Mouse (Mus musculus) c-Kit-negative CD71-positive TER-119-positive erythroid progenitor cells, embryonic 14.5 days (primary cell): ENCODE measurements around the gene Rapgef3.

Experiments
- DNase-seq: peaks from one replicate; pipeline ENCODE4 v3.0.0-alpha.2; 2013; ENCODE audit warnings: low read depth, low spot score

Rapgef3 gene

DNA sequence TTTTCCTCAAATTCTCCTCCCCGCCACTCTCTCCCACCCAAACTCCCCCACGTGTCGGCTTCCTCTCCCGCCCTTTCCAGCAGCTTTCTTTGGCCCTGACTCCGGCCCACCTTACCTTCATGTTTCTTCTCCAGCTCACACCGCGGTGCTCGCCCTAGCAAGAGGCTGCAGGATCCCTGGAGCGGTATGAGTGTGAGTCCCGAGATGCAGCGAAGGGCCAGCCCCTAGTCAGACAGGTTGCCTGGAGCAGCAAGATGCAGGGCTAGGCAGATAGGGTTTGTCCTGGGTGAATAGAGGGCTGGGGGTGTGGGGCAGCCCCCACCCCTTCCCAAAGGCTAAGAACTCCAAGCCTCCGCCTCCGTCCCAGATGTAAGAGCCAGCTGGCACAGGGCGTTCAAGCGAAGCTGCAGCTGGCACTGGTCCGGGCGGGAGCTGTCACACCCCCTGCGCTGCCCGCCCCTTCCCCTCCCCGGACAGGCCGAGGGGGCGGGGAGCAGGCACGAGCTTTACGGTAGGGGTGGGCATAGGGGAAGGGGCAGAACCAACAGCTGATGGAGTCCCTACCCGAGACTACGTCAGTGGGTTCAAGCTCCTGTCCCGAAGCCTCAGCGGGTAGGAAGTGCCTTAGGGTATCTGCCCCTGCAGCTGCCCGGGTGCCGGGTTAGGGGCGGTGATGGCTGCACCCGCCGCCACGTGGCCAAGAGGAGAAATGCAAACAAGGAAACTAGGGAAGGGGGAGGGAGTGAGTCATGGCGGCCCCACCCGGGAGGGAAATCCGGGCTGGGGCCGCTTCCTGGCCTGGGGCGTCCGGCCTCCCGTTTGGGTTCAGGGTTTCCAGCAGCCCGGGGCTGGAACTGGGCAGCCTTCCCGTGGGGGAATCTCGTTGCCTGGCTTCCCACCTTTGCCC, at the start of gene Rapgef3:
Rapgef3 (minus strand) TSS at position 693 of the 907 bp plus-strand sequence.
- no peak for DNase-seq

DNA sequence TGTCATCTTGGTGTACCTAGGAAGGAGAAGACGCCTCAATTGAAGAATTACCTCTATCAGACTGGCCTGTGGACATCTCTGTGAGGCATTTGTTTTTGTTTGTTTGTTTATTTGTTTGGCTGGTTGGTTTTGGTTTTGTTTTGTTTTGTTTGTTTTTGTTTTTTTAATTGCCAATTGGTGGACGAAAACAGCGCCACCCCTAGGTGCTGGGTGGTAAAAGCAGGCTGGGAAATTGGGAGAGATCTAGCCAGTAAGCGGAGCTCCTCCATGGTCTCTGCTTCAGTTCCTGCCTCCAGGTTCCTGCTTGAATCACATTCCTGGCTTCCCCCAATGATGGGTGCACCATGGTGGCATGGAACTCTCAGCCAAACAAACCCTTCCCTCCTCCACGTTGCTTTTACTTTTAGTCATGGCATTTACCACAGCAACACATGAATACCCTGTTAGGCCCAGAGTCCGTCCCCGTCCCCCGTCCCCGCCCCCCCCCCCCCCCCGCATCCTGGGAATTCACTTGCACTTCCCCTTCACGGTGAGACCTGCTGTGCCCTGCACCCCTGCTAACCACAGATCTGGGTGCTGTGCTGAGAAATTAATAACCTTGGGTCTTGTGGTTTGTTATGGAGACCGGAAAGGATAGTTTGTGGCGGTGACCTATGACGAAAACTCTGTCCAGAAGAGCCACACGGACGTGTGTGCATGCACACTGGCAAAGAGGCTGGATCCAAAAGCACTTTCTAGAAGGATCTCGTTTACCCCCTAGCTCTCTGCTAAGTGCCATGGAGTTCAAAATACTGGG, 48.6 kb upstream of the Rapgef3 start:
- no peak for DNase-seq

DNA sequence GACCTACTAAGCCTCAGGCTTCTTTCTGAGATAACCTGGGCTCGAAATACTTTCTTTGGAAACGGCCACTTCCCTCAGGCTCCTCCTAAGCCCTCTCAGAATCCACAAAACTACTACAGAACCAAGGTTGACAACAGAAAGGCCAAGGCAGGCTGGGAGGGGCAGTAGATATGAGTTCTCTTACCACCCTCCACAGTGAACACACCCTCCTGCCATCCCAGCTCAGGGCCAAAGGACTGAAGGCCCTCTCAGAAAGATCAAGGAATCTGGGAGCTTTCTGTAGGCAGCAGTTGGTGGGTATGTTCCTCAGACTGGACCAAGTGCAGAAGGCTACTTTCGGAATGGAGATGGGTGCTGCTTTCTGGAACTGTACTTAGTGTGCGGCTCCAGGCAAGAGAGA, 47.5 kb upstream of the Rapgef3 start:
- no peak for DNase-seq

DNA sequence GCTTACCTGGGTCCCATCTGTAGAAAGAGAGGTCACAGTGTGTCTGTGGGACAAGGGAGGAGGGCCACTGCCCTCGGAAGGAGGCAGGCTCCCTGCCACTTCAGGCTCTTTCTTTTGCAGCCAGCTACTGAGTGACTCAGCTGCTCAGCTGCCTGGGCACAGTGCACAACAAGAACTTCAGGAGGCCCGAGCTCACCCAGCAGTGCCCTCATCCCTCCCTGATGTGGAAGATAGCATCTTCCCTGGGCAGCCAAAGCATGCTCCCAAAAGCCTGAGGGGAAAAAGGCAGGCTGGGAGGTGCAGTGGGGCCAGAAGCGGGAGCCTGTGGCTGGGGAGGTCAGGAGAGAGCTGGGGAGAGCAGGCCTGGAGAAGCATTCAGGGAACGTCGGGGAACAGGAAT, 46.9 kb upstream of the Rapgef3 start:
- DNase-seq = no peak

DNA sequence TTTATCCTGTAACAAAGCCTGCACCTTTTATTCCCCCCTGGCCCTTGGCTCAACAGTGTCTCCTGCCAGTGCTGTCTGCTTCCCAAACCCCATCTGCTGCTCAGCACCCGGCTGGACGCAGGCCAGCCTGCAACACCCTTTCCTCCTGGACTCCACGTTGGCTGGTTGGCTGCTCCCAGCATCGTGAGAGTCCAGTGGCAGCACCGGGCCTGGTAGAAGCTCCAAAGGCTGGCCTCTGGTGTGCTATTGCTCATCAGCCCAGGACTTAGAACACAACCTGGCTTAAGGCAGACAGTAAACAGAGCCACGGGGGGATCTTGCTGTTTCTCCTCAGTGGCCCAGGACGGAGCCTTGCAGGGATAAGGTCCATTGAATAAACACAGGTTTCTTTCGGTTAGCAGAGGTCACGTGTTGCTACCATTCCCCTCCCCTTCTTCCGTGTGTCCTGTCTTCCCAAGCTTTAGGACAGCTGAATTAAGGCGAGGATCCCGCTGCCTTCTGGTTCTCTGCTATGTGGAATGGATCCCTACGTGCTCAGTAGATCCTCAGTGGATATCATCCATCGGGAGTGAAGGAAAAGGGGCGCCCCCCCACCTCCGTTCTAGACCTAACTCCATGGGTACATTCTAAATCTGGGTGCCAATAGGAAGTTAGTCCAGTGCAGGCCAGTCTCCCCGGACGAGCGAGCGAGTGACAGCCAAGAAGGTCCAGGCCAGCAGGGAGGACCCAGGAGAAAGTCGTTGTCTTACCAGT, 45.9 kb upstream of the Rapgef3 start:
- no peak for DNase-seq

DNA sequence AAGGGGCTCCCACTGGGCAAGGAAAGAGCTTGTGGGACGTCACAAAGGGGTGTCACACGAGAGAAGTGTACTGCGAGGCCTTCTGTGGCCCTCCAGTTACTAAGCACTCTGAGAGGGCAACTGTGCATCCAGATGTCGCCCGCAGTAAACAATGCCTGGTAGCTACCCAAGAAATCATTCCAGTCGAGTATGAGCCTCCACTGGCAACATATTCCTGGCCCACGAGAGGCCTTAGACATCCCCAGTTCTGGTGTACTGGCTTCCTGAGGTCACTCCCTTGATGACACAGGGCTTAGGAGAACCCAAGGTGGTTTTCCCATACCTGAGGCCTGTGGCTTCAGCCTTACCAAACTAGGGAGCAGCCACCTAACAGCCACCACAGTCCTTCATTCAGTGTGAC, 45.1 kb upstream of the Rapgef3 start:
- no peak for DNase-seq

DNA sequence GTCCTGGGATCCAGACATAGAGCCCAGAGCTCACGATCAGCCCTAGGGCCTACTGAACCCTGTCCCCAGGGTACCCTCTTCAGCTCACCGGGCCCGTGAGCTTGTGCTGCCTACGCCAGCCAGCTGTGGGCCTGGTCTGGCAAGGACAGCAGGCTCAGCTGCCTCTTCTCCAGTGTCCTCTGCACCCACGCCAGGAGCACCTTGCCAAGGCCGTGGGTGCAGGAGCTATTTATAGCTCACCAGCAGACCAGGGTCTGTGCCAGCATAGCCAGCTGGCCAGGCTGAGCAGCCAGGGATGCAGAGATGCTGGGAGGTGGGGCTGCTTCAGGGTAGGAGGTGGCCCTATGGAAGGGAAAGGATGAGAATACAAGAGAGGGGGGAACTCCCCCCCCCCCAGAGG, 44.4 kb upstream of the Rapgef3 start:
- DNase-seq = no peak

DNA sequence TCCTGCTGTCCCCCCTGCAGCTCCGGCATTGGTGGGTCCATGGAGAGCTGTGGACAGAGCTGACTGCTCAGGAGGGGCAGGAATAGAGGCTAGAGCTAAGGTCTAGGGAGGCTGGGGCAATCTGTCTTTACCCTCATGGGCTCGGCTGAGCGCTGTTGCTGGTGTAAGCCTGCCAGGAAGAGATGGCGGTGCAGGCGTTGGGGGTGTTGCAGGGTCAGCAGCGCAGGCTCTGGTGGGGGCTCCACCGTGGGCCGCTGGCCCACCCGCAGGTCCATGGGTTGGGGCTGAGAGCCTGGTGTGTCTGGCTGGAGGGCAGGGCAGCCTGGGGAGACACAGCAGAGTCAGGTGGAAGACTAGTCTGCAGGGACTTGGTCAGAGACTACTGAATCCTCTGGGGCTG, 43.5 kb upstream of the Rapgef3 start:
- DNase-seq = no peak

DNA sequence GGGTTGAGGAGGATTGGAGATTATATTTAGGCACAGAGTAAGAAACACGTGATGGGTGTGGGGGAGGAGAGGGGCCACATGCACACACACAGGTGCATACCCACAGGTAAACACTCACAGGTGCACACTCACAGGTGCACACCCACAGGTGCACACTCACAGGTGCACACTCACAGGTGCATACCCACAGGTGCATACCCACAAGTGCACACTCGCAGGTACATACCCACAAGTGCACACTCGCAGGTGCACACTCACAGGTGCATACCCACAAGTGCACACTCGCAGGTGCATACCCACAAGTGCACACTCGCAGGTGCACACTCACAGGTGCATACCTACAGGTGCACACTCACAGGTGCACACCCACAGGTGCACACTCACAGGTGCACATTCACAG, 42.6 kb upstream of the Rapgef3 start:
- no peak for DNase-seq

DNA sequence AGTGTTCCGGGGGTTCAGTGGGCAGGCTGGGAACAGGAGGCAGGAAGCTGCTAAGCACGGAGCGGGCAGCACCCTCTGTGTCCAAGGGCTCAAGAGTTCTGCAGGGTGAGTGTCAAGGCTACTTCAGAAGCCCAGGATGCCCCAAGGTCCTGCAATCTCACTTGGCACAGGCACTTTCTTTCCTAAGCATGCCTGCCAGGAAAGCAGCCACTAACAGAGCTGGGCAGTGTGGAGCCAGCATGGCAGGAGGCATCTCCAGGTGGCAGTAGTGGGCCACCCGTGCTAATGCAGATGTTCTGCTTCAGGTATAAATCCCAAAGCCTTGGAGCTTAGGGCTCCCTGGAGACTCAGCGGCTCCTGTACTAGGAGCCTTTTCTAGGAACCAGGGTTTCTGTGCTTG, 42.2 kb upstream of the Rapgef3 start:
- DNase-seq = no peak

DNA sequence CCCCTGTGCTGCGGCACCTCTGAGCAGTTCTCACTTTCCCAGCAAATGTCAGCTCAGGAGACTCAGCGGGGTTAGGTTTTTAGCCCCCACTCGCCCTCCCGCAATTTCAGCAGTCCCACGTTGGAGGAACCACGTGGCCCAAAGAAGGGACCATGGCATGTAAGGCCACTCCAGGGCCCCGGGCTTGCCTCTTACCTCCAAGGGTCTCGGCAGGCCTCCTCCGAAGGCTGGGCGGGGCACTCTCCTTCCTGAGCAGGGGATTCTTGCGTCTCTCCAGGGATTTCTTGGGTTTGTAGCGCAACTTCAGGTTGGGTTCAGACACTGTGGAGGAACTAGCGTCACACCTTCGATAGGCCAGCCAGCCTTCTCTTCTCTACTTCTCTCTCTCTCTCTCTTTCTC, 41.4 kb upstream of the Rapgef3 start:
- DNase-seq = no peak

DNA sequence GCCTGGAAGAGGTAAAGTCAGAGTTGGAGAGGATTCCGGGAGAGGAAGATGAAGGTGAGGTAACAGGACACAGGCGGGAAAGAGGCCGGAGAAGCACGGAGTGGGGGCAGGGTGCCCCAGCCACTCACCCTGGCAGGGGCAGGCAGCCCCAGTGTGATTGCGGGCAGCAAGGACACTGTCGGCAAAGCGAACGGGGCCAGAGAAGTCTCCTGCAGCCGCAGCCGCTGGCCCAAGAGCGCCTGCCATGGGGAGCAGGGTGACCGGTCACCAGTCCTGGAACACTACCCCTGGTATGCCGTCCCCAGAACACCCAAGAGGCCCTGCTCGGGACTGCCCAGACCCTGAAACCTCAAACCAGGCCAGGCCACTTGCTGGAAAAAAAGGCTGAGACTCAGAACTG, 40.8 kb upstream of the Rapgef3 start:
- DNase-seq = no peak

DNA sequence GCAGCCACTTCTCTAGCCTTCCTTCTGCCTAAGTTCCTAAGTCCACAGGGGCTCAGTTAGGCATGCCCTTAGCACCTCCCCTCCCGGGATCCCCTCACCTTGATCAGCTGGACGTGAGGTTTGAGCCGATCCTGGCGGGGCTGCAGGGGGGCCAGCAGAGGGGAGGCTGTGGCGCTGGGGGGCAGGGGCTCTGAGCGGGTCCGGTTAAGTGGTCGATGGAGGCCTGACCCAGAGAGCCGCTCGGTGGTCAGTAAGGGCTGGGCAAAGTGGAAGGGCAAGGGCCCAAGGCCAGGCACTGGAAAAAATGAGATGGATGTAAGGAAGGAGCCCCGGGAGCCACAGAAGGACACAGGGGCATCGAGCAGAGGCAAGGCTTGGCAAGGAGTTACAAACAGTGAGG, 40.1 kb upstream of the Rapgef3 start:
- no peak for DNase-seq

DNA sequence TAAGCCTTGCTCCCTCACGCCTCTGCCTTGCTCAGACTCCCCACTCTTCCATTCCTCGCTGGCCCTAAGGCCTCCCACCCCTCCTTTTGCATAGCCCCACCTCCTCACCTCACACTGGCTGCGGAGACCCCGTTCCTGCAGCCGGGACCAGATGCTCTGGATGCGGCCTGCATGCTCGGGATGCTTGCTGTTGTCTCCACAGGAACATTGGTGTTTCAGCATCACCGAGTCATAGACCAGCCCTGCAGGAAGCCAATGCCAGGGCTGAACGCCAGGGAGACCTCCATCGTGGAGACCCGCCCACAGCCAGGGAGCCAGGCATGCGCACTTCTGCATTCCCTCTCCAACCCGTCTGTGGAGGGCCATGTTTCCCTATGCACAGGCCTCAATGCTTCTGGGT, 34.8 kb upstream of the Rapgef3 start:
- no peak for DNase-seq

DNA sequence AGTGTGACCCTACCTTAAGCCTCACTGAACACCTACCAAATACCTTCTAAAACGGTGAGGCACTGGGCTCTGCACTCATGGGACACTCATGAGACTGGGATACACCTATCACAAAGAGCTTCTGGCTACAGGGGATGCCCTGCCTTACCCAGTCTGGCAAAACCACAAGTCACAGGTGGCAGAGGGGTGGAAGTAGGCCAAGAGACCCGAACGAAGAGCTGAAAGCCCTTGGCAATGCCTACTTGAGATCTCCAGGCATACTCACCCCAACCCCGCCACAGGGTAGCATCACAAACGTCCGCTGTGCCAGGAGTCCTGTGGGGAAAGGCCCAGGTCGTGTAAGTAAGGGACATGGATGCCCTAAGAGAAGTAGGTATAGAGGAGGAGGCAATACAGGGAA, 34.0 kb upstream of the Rapgef3 start:
- no peak for DNase-seq

DNA sequence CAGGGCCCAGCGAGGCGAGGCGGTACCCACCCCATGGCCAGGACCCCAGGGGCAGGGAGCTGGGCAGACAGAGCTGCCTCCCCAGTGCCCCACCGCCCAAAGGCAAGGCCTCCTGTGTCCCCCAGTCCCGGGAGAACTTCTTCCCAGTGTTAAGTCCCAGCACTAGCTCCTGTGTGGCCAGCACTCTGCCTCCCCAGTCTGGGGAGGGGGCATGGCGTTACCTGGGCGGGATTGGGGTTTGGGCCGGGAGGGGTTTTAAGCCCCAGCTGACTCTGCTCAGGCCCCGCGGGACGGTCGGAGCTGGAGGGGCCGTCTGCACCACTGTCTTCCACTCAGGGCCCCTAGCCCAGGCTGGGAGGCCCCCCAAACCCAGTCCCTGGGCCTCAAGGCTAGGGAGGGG, 33.1 kb upstream of the Rapgef3 start:
- DNase-seq = no peak

DNA sequence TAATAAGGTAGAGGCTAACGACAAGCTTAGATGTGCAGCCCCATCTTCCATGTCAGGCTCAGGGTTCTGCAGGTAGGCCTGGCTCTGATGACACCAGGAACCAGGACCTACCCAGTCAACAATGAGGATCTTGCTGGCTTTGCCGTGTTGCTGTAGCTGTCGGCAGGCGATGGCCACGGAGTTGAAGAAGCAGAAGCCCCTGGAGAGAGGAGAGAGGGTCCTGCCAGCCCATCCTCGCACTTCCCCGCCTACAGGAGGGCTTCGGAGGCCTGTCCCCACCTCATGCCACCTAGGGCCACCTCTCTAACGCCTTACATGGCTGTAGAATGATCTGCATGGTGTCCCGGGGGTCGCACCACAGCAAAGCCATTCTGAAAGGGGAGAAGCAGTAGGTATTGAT, 31.7 kb upstream of the Rapgef3 start:
- no peak for DNase-seq

DNA sequence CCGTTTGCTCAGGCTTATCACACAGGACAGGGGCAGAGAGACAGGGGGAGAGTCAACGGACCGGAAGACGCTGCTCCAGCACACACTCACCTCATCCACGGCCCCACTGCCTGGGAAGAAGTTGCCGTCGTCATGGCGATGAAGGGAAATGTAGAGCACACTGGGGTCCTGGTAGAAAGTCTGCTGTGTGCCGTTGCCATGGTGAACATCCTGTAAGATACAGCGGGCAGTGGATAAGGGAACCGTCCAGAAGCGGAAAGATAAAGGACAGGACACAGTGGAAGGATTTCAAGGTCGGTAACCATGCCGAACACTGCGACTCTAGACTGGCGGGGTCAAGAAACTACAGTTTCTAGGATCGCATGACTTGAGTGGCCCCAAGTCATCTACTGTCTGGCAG, 30.4 kb upstream of the Rapgef3 start:
- DNase-seq = no peak

DNA sequence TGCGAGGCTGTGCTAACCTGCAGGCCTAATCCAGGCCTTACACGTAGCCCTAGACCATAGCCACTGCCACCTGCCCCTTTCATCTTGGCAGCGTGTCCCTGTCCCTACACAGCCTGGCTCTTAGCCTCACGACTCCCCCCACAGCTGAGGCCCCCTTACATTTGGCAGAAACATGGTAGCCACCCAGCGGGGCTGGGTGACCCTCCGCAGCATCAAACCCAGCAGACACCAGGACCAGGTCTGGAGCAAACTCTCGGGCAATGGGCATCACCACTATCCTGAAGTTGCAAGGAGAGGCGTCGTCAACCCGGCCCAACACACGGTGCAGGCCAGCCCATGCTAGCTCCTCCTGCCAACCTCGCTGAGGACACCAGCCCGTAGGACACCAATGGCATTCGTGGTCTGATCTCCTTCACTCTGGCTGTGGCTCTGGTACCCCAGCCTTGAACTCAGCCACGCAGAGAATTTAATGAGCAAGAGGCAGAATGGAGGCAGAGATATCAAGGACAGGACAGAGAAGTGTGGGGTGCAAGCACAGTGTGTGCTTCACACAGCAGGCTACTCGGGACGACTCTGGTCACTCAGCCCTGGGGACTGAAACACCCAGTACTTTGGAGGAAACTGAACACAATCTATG, 29.0 kb upstream of the Rapgef3 start:
- no peak for DNase-seq

DNA sequence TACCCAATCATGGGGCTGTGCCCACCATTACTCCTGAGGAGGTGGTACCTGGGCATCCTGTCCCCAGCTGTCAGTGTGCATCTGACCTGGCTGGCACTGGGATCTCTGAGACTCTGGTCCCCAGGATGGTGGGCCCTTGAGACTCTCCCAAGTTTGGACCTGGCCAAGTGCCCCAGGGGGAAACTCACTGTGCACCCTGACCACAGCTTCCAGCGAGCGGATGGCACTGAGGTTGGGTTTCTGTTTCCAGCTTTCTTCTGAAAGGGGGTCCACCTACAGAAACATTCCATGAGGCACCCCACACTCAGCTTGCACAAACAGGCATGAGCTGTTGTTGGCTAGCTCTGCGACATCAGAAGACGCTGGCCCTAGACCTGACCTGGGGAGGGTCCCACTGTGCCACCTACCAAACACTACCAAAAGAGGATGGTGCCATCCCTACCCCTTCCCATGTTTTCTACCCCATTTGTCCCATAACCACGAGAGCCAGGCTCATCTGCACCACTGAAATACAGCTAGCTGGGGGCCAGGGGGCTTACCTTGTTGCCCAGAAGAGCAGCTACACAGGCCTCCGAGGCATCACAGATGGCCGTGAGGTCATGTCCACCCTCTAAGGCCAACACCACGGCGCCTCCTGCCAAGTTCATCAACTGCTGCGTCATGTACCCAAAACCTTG, 27.9 kb upstream of the Rapgef3 start:
- DNase-seq = no peak

DNA sequence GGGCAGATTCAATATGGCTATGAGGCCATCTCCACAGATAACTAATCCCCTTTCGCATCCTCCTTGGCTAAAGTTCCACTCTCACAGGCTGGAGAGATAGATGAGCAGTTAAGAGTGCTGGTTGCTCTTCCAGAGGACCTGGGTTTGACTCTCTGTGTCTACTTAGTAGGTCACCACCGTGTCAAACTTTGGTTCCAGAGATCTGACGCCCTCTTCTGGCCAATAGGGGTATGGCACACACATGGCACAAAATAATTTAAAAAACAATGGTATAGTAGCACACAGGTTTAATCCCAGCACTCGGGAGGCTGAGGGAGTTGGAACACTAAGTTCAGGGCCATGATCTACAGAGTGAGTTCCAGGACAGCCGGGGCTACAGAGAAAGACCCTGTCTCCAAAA, 26.5 kb upstream of the Rapgef3 start:
- DNase-seq = no peak
